Mouse (Mus musculus) liver, postnatal 0 days (tissue): ENCODE results near the gene Mms19. TPM values are rescaled to one million over a fixed set of nuclear protein-coding genes. Genes with fewer than 3 reads are reported as not detected.
"Not testable (repeated sequence)": the region's sequence is repeated elsewhere in the genome, so short reads cannot be mapped to it uniquely, and the experiment has no call there.

ENCODE experiments used
- ATAC-seq: fragments of 200-750 bp; cut with Nextera tagmentation; 2 replicates; pipeline ENCODE4 v1.8.0; 2017; ENCODE audit warnings: mild to moderate bottlenecking, moderate library complexity
- DNase-seq: peaks from one replicate; pipeline ENCODE4 v3.0.0-alpha.2; 2016
- H3K27ac ChIP-seq: fragments of 300-500 bp; sonication (generic); 2 replicates; pipeline ENCODE4 v1.5.1; 2014; ENCODE audit warnings: antibody characterized with exemption, moderate library complexity, mild to moderate bottlenecking, low read depth
- H3K27me3 ChIP-seq: fragments of 300-500 bp; sonication (generic); 2 replicates; pipeline ENCODE4 v1.6.1; 2014; ENCODE audit warnings: low read length, control low read depth, mixed read lengths; ENCODE audit not compliant: insufficient read depth
- H3K36me3 ChIP-seq: fragments of 300-500 bp; sonication (generic); replicated peaks from 2 replicates; pipeline ENCODE4 v1.6.1; 2014; ENCODE audit warnings: mild to moderate bottlenecking, control low read depth, low read length, moderate library complexity, mixed read lengths; ENCODE audit not compliant: insufficient read depth
- H3K4me1 ChIP-seq: fragments of 300-500 bp; sonication (generic); 2 replicates; pipeline ENCODE4 v1.6.1; 2014; ENCODE audit warnings: antibody characterized with exemption, mild to moderate bottlenecking, control low read depth; ENCODE audit not compliant: insufficient read depth
- H3K4me2 ChIP-seq: fragments of 300-500 bp; sonication (generic); 2 replicates; pipeline ENCODE4 v1.6.1; 2014; ENCODE audit warnings: low read depth, mild to moderate bottlenecking, low read length, moderate library complexity, mixed read lengths
- H3K4me3 ChIP-seq: fragments of 300-500 bp; sonication (generic); 2 replicates; pipeline ENCODE4 v1.5.1; 2014; ENCODE audit warnings: low read depth, low read length
- H3K9ac ChIP-seq: fragments of 300-500 bp; sonication (generic); replicated peaks from 2 replicates; pipeline ENCODE4 v1.6.1; 2014; ENCODE audit warnings: mild to moderate bottlenecking, moderate library complexity
- H3K9me3 ChIP-seq: fragments of 300-500 bp; sonication (generic); 2 replicates; pipeline ENCODE4 v1.6.1; 2016; ENCODE audit warnings: mild to moderate bottlenecking, control low read depth, low read length, mixed read lengths
- CTCF ChIP-seq: sonication (generic); IDR thresholded peaks from 2 replicates; pipeline ENCODE4 v1.5.1; 2016; ENCODE audit warnings: antibody characterized with exemption, low read depth
- EP300 ChIP-seq: IDR thresholded peaks from 2 replicates; pipeline ENCODE4 v1.6.1; 2016; ENCODE audit warnings: antibody characterized with exemption, low read depth, mild to moderate bottlenecking
- WGBS: fragments of 180-500 bp; shearing (Covaris S2); extraction: QIAGEN DNeasy Blood & Tissue Kit; methylation state at CpG from one replicate; pipeline ENCODE4 v1.1.7; 2014; ENCODE audit not compliant: insufficient replicate concordance; 5-methylcytosine and 5-hydroxymethylcytosine counted together
- polyA plus RNA-seq: library from polyadenylated mRNA; unstranded; fragments of >200 nt; fragmentation: Nextera tagmentation; extraction: Ambion mirVana; gene quantifications from 2 replicates; pipeline ENCODE4 v1.2.1, GENCODE M21; 2015

Mms19 gene
- polyA plus RNA-seq, 1 experiment from 2014 or later, result 9.2 TPM

DNA sequence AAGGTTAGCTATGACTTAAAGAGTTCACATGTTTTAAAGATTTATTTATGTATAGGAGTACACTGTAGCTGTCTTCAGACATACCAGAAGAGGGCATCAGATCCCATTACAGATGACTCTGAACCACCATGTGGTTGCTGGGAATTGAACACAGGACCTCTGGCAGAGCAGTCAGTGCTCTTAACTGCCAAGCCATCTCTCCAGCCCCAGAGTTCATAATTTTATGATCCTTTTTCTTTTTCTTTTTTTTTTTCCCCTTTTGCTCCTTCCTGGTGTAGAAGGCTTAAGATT is 66.4 kb downstream of the Mms19 start:
- Histone ChIP-seq H3K4me3 (peak overlapping the region; percentile 94), H3K27ac (peak overlapping the region; percentile 40; the same call in 1 of the 2 replicates), H3K36me3 (peaks cover 40% of the 10 kb centered on the region), H3K4me2 (peak overlapping the region; percentile 96), H3K4me1 (peaks cover 36% of the 10 kb centered on the region), H3K9ac (0 out of 2 replicates have a peak overlapping the region, but pooled peaks have one; percentile 11)
- not testable (repeated sequence) for H3K9me3 ChIP-seq, ATAC-seq, H3K27me3 ChIP-seq, DNase-seq
- TF ChIP-seq CTCF, result 0 out of 2 replicates have a peak, but pooled peaks have one; percentile 20

DNA sequence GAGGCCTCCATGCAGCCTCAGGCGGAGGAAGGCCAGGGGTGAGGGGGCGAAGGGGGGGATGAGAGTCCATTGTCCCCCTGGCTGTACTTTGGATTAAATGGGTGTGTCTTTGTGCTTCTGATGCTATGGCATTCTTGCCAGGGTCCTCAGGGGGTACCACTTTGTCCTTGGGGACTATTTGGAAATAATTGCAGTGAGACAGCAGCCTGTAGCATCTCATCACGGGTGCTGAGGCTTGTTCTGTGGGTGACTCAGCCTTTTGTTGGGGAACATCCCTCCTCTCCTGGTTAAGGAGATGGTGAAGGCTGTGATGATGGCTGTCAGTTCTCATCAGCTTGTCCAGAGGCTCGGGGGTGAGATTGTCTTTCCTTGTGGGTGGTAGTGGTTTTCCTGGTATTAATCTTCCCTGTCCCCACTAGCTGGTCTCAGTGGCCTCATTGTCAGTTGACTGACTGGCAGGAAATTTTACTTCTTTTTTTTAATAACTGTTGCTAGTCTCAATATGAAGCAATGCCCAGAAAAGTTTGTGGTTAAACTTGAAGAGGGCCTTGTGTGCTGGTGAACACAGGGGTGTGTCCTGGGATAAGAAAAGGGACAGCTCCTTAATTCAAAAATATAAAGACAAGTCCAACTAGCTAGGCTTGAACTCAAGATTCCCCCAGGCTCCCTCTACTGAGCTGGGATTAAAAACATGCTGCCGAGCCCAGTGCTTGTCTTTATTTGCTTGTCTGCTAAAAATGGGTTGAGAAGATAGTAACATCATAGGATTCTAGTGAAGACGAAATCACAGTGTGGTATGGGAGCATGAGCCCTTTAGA is 67.0 kb downstream of the Mms19 start:
- Histone ChIP-seq H3K4me1 (peaks cover 41% of the 10 kb centered on the region), H3K27ac (peak overlapping the region; percentile 42), H3K4me3 (peak overlapping the region; percentile 94), H3K9ac (peak overlapping the region; percentile 87), H3K36me3 (peaks cover 35% of the 10 kb centered on the region), H3K4me2 (peak overlapping the region; percentile 96), H3K27me3 (no peaks in the 10 kb centered on the region), H3K9me3 (no peaks in the 10 kb centered on the region)
- ATAC-seq, result no peak
- 33% methylated on average over 6 of the region's 6 CpGs for WGBS
- DNase-seq, result no peak
- TF ChIP-seq CTCF (no peak), EP300 (no peak)

GRCm38 (mm10) chr19:41912121-41913080 is 68.6 kb downstream of the Mms19 start:
- 1% methylated on average over 53 of the region's 53 CpGs for WGBS
- peaks cover 52% of the 10 kb centered on the region for H3K4me1 ChIP-seq

GRCm38 (mm10) chr19:41911178-41912073 is 69.5 kb downstream of the Mms19 start, which contains the start of gene Pgam1:
Gene Pgam1, plus strand, starts transcription at chr19:41911923.
- Histone ChIP-seq H3K4me2 (peak within 1 kb of the TSS; percentile 96), H3K4me1 (peaks cover 62% of the 10 kb centered on the region), H3K27ac (peak within 1 kb of the TSS; percentile 92), H3K9ac (peak within 1 kb of the TSS; percentile 87), H3K36me3 (peaks cover 19% of the 10 kb centered on the region), H3K9me3 (no peaks in the 10 kb centered on the region), H3K27me3 (no peaks in the 10 kb centered on the region), H3K4me3 (peak within 1 kb of the TSS; percentile 94)
- TF ChIP-seq EP300, result no peak; the same call in 1 of the 2 replicates
- TF ChIP-seq CTCF, result 0 out of 2 replicates have a peak, but pooled peaks have one; percentile 8
- 3% methylated on average over 54 of the region's 54 CpGs for WGBS
- DNase-seq (peak; percentile 99), ATAC-seq (peak; percentile 94)

More at GRCm38 (mm10) chr19:41912121-41913080, 68.6 kb downstream of the Mms19 start:
- Histone ChIP-seq H3K4me2 (peak overlapping the region; percentile 96), H3K36me3 (peaks cover 29% of the 10 kb centered on the region), H3K9me3 (no peaks in the 10 kb centered on the region), H3K9ac (peak overlapping the region; percentile 87), H3K27ac (peak overlapping the region; percentile 92), H3K27me3 (no peaks in the 10 kb centered on the region), H3K4me3 (peak overlapping the region; percentile 94)
- DNase-seq, result peak; percentile 66
- ATAC-seq, result peak; percentile 18
- TF ChIP-seq CTCF (no peak), EP300 (no peak)

DNA sequence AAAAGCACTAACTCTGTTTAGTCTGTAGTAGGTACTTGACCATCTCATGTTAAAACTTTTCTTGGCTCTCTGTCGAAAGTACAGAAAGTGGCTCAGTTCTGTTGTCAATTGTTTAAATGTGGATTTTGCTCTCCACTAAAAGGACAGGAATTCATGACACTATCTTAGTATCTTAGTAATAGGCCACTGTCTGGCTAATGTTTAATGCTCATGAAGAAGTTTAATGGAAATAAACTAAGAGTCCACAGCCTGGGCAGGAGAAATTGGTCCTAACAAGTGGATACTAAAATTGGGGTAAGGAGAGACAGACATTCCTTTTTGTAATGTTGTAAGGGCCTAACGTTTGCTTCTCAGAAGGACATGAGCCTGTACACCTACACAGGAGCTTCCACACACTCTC is 70.6 kb downstream of the Mms19 start:
- Histone ChIP-seq H3K27ac (no peak overlapping the region), H3K4me1 (peaks cover 71% of the 10 kb centered on the region), H3K36me3 (peaks cover 11% of the 10 kb centered on the region), H3K9me3 (no peaks in the 10 kb centered on the region), H3K9ac (no peak overlapping the region), H3K27me3 (no peaks in the 10 kb centered on the region), H3K4me3 (no peak overlapping the region), H3K4me2 (no peak overlapping the region)
- WGBS, result 78% methylated on average over 2 of the region's 2 CpGs
- ATAC-seq (no peak), DNase-seq (no peak)
- no peak for TF ChIP-seq CTCF
